Mouse (Mus musculus): ENCODE data around the gene Sult2b1.

- TF ChIP-seq CTCF (IDR thresholded peaks at IDR 0.05; ENCODE audit: low read depth) (no peak), EP300 (IDR thresholded peaks at IDR 0.05; ENCODE audit: low read depth) (no peak)
These were observed 42.7 kb downstream of the Sult2b1 start for GRCm38 (mm10) chr7:45741777-45742176.
